Comparison of ENCODE assay signal across 8 mouse cellular contexts in genomic region chr17:85799865-85800356, GRCm38 (mm10).
DNase-seq lines count a peak whose midpoint lies in the region; ATAC-seq lines count a peak whose summit lies in the region.

No protein-coding gene starts in this region.

- no peaks in the 10 kb centered on the region for H3K9me3 ChIP-seq in lung, embryonic 15.5 days
- H3K9me3 ChIP-seq in embryonic facial prominence, embryonic 10.5 days: no peaks in the 10 kb centered on the region
- no peaks in the 10 kb centered on the region for H3K9me3 ChIP-seq in hindbrain, embryonic 12.5 days (replicated peaks)

- peak overlapping the region; percentile 42 for H3K4me3 ChIP-seq in lung, embryonic 15.5 days
- H3K4me3 ChIP-seq in embryonic facial prominence, embryonic 10.5 days: peak overlapping the region; percentile 73
- peak overlapping the region; percentile 46 for H3K4me3 ChIP-seq in hindbrain, embryonic 12.5 days
- peak overlapping the region; percentile 26 for H3K4me3 ChIP-seq in macrophage (ENCODE audit: inconsistent target)

- peaks cover 86% of the 10 kb centered on the region for H3K27me3 ChIP-seq in lung, embryonic 15.5 days
- H3K27me3 ChIP-seq in embryonic facial prominence, embryonic 10.5 days (replicated peaks; ENCODE audit: low read depth, poor library complexity, severe bottlenecking): peaks cover 98% of the 10 kb centered on the region
- H3K27me3 ChIP-seq in hindbrain, embryonic 12.5 days: peaks cover 75% of the 10 kb centered on the region

- ATAC-seq in lung, embryonic 15.5 days (ENCODE audit: borderline replicate concordance, extremely low read depth, low FRiP score, low TSS enrichment): peak; percentile 57; the same call in 1 of the 2 replicates
- ATAC-seq in hindbrain, embryonic 12.5 days (ENCODE audit: low FRiP score): peak; percentile 63

- no peak for DNase-seq in lung, postnatal 25 days (ENCODE audit: low spot score)
- no peak for DNase-seq in embryonic facial prominence, embryonic 10.5 days (ENCODE audit: low spot score)
- DNase-seq in thymus, postnatal 14 days: no peak
- no peak for DNase-seq in spleen, postnatal 36 days (ENCODE audit: low spot score in 2 of 2)
- no peak for DNase-seq in layer of hippocampus, adult 18-20 months (ENCODE audit: low spot score in 2 of 2)

- under 1% methylated on average over 29 of the region's 34 CpGs for WGBS in lung, embryonic 15.5 days
- under 1% methylated on average over 34 of the region's 34 CpGs for WGBS in embryonic facial prominence, embryonic 10.5 days
- under 1% methylated on average over 34 of the region's 34 CpGs for WGBS in hindbrain, embryonic 12.5 days
- 3% methylated on average over 34 of the region's 34 CpGs for WGBS in macrophage (ENCODE audit: missing documents)

- peaks cover 18% of the 10 kb centered on the region for H3K4me1 ChIP-seq in lung, embryonic 15.5 days
- peaks cover 78% of the 10 kb centered on the region for H3K4me1 ChIP-seq in embryonic facial prominence, embryonic 10.5 days
- peaks cover 22% of the 10 kb centered on the region for H3K4me1 ChIP-seq in hindbrain, embryonic 12.5 days

- peak overlapping the region; percentile 23; the same call in 1 of the 2 replicates for H3K9ac ChIP-seq in lung, embryonic 15.5 days
- H3K9ac ChIP-seq in hindbrain, embryonic 12.5 days: peak overlapping the region; percentile 59

- H3K27ac ChIP-seq in lung, embryonic 15.5 days: no peak overlapping the region
- H3K27ac ChIP-seq in embryonic facial prominence, embryonic 10.5 days (replicated peaks): peak overlapping the region; percentile 91
- peak overlapping the region; percentile 60 for H3K27ac ChIP-seq in hindbrain, embryonic 12.5 days
- H3K27ac ChIP-seq in macrophage: no peak overlapping the region

- H3K79me2 ChIP-seq in macrophage (ENCODE audit: inconsistent target): no peaks in the 10 kb centered on the region

- H3K4me2 ChIP-seq in lung, embryonic 15.5 days: peak overlapping the region; percentile 90
- peak overlapping the region; percentile 78 for H3K4me2 ChIP-seq in hindbrain, embryonic 12.5 days (replicated peaks)

- no peaks in the 10 kb centered on the region for H3K36me3 ChIP-seq in lung, embryonic 15.5 days
- H3K36me3 ChIP-seq in embryonic facial prominence, embryonic 10.5 days (replicated peaks): no peaks in the 10 kb centered on the region
- H3K36me3 ChIP-seq in hindbrain, embryonic 12.5 days: no peaks in the 10 kb centered on the region
- H3K36me3 ChIP-seq in macrophage (ENCODE audit: inconsistent target): no peaks in the 10 kb centered on the region

Comparison
In these comparisons a context has a peak if more than half of its experiments do, and no peak if none do; other contexts are left out.
1. H3K27ac ChIP-seq: peak in embryonic facial prominence, embryonic 10.5 days (single experiment) and hindbrain, embryonic 12.5 days (single experiment); none in lung, embryonic 15.5 days (single experiment) and macrophage (single experiment).
2. Peak in every context shown above with its lines, with median percentiles within 50 percentile points of each other: H3K4me3 ChIP-seq.